Mouse (Mus musculus): ENCODE measurements at regions not wholly inside any gene's neighbourhood (a gene's known extent, or its start where the extent isn't known, plus 50 kb on each side); places are given as distances from the start of the nearest gene placed in this dataset.

GRCm38 (mm10) chr10:8071858-8072257 is 115.8 kb upstream of the Tab2 start:
- DNase-seq (ENCODE audit: low spot score in 2 of 2), result no peak

GRCm38 (mm10) chr10:8070472-8070871 is 114.4 kb upstream of the Tab2 start:
- DNase-seq (ENCODE audit: low spot score in 2 of 2), result peak in 1 of 2 experiments; percentile 40

- DNase-seq (ENCODE audit: low spot score in 2 of 2), result peak in 1 of 2 experiments; percentile 27
Observed at GRCm38 (mm10) chr10:8066926-8067325, 110.9 kb upstream of the Tab2 start.

GRCm38 (mm10) chr10:8065746-8066145 is 109.7 kb upstream of the Tab2 start:
- peak; percentile 39 to 60 for DNase-seq (ENCODE audit: low spot score in 2 of 2)

- peak in 1 of 2 experiments; percentile 43 for DNase-seq (ENCODE audit: low spot score in 2 of 2)
Observed at GRCm38 (mm10) chr10:8064281-8064680, 108.3 kb upstream of the Tab2 start.

GRCm38 (mm10) chr10:8063458-8064090 is 107.5 kb upstream of the Tab2 start:
- peak in 1 of 2 experiments; percentile 34 for DNase-seq (ENCODE audit: low spot score in 2 of 2)

- DNase-seq (ENCODE audit: low spot score in 2 of 2), result no peak
Observed at GRCm38 (mm10) chr10:8060987-8061386, 105.0 kb upstream of the Tab2 start.

- peak in 1 of 2 experiments; percentile 24 for DNase-seq (ENCODE audit: low spot score in 2 of 2)
Observed at GRCm38 (mm10) chr10:8059769-8060168, 103.7 kb upstream of the Tab2 start.

- peak in 1 of 2 experiments; percentile 45 for DNase-seq (ENCODE audit: low spot score in 2 of 2)
Observed at GRCm38 (mm10) chr10:8057855-8058254, 101.8 kb upstream of the Tab2 start.

GRCm38 (mm10) chr10:8055293-8055692 is 99.3 kb upstream of the Tab2 start:
- peak in 1 of 2 experiments; percentile 53 for DNase-seq (ENCODE audit: low spot score in 2 of 2)

GRCm38 (mm10) chr10:8043416-8044163 is 87.6 kb upstream of the Tab2 start:
- no peak for DNase-seq (ENCODE audit: low spot score in 2 of 2)

- no peak for DNase-seq (ENCODE audit: low spot score in 2 of 2)
Observed at GRCm38 (mm10) chr10:8042306-8042705, 86.3 kb upstream of the Tab2 start.

GRCm38 (mm10) chr10:8041790-8042189 is 85.8 kb upstream of the Tab2 start:
- no peak for DNase-seq (ENCODE audit: low spot score in 2 of 2)

GRCm38 (mm10) chr10:8037986-8038631 is 82.1 kb upstream of the Tab2 start:
- no peak for DNase-seq (ENCODE audit: low spot score in 2 of 2)

GRCm38 (mm10) chr10:8036293-8036692 is 80.3 kb upstream of the Tab2 start:
- no peak for DNase-seq (ENCODE audit: low spot score in 2 of 2)

- DNase-seq (ENCODE audit: low spot score in 2 of 2), result no peak
Observed at GRCm38 (mm10) chr10:8035310-8035709, 79.3 kb upstream of the Tab2 start.

GRCm38 (mm10) chr10:8032203-8032602 is 76.2 kb upstream of the Tab2 start:
- DNase-seq (ENCODE audit: low spot score in 2 of 2), result no peak

GRCm38 (mm10) chr10:8028840-8029239 is 72.8 kb upstream of the Tab2 start:
- no peak for DNase-seq (ENCODE audit: low spot score in 2 of 2)

GRCm38 (mm10) chr10:8027023-8027422 is 71.0 kb upstream of the Tab2 start:
- no peak for DNase-seq (ENCODE audit: low spot score in 2 of 2)

GRCm38 (mm10) chr10:8023741-8024140 is 67.7 kb upstream of the Tab2 start:
- DNase-seq (ENCODE audit: low spot score in 2 of 2), result peak in 1 of 2 experiments; percentile 27

- DNase-seq (ENCODE audit: low spot score in 2 of 2), result no peak
Observed at GRCm38 (mm10) chr10:8021971-8022370, 65.9 kb upstream of the Tab2 start.

GRCm38 (mm10) chr10:8020916-8021705 is 65.1 kb upstream of the Tab2 start:
- DNase-seq (ENCODE audit: low spot score in 2 of 2), result no peak
